Mouse (Mus musculus): Measurements from ENCODE around the gene Ate1. TPM values are rescaled to one million over a fixed set of nuclear protein-coding genes. Genes with fewer than 3 reads are reported as not detected.
"Not testable (repeated sequence)": the region's sequence is repeated elsewhere in the genome, so short reads cannot be mapped to it uniquely, and the experiment has no call there.

Ate1 gene
- total RNA-seq, 4 experiments from 2014 or later: 64.4 to 83.5 (median 67.3) TPM

DNA sequence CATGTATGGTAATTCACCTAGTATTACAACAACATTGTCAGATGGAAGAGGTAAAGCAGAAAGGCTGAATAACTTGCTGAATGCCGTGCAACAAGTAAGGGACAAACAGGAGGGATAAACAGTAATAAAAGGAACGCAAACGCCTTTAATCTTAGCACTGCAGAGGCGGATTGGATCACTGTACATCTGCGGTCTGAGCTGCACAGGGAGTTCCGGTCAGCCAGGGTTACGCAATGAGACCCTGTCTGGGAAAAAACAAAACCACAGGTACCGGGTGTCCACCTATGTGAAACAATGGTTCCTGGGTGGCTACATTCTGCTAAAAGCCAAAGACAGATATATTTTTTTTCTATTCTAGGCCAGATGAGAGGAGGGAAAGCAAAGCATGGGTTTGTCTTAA is 3.3 kb upstream of the Ate1 start:
- no peak for DNase-seq (ENCODE audit: low spot score in 2 of 2)

DNA sequence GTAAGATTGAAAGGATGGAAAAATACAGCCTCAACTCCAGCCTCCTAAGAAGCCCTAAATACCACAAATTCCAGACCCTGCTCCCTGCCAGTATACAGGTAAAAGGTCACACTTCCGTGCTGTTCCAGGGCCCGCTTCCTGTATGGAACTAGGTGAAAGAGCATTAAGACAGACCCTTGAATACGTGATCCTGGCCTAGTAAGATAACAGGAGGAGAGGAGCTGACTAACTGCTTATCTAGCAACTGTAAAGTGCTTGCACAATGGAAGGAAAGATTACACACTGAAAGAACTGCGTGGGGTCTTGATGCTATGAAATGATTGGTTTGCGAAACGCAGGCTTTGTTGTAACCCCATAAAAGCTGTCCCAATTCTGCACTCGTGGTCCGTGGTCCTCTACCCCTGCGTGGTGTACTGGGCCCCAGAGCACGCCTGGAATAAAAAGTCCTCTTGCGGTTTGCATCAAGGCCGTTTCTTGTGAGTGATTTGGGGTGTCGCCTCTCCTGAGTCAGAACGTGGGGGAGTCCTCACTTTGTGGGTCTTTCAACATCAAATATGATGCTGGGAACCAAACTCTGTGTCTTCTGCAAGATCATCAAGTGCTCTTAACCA is 748 bp upstream of the Ate1 start:
- DNase-seq (ENCODE audit: low spot score in 2 of 2): no peak

DNA sequence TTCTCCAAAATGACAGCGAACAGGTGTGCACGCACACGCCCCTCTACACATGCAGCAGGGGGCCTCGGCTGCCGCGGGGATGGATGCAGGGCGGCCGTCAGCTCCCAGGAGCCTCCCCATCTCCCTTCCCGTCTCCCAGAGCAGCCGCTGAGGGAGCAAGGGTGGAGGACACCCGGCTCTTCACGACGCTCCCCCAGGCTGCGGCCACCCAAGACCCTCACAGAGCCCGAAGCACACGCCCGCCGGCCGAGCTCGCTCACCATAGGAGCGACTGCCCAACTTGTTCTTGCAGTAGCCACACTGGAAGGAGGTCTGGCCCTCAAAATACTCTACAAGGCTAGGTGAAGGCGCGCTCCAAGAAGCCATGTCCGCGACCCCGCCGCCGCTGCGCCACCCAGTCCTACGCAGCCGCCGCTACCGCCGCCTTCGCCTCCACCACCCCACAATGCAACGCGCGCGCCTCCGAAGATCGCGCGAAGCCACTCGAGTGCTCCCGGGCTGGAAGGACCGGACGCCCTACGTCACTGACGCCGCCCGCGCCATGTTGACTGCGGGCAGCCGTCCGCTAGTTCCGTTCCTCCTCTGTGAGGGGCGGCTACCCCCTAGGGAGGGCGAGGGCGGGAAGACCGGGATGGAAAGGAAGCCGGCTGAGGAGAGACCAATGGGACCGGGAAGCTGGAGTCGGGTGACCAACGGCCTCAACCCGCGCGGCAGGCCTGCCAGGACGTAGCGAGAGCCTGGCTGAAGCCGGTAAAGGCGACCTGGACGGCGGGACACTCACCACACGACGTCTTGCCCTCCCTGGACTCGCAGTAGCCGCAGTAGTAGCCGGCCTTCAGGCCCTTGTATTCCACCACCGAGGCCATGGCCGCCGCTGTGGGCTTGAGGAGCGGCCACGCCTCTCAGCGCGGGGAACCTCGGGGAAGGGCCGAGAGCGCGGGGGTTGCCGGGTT is 797 bp downstream of the Ate1 start:
- peak; percentile 94 to 96 for DNase-seq (ENCODE audit: low spot score in 2 of 2)

DNA sequence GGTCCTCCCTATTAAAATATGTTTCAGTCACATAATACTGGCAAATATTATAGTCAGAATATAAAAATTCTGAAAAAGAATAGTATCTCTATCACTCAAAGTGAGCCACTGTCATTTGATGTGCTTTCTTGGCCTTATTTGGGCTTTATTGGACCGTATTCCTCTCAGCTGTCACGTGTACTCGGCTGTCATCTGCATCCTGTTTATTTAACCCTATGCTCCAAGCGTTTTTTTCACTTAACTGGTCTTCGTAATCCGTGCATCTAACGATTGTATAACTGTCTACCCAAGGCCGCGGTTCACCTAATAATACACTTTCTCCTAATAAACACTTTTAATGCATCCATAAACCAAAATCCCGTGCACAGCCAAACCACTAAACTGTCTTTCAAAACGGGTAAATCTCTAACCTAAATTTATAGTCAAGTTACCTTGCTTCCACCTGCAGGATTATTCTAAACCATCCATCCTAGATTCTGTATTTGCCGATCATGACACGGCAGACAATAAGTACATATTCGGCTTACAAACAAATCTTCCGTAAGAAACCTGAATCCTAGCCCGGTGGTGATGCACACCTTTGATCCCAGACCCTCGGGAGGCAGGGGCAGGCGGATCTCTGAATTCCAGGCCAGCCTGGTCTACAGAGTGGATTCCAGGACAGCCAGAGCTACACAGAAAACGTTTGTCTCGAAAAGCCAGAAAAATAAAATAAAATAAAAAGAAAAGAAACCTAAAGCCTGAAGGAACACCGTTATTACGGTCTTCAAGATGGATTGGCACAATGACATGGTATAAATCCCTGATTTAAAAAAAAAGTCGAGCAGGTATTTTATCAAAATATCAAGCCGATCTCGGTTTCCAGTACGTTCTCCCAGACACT is 1.7 kb downstream of the Ate1 start:
- DNase-seq (ENCODE audit: low spot score in 2 of 2): no peak

DNA sequence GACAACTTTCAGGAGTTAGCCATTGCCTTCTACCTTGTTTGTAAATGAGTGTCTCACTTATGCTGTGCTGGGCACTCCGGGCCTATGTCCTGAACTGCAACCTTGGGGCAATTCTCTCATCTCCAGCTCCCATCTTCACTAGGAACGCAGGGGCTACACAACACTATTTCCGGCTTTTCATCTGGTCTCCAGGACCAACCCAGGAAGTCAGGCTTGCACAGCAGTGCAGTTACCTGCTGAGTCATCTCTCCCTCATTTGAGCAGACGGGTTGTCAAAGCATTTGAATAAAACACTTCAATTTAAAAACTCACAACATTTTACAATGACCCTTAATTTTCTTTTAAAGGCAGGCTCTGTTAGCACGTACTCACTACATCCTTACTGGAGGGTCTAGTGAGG is 9.9 kb downstream of the Ate1 start:
- DNase-seq (ENCODE audit: low spot score in 2 of 2): no peak

DNA sequence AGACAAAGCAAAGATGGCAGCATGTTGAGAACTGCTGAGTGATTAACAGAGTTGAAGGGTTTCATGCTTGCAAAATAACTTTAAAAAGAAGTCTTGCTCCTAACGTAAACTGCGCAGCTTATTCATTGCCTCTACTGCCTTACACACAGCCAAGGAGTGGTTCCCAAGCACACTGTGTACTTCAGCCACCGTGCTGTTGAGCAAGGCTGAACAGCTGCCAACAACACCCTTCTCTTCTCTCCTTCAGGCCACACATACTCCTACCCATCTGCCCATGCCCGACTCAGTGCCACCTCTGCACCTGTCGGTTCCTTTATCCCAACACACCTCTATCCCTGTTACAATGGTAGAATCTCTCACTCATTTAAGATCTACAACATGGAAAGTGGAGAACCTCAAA is 17.2 kb downstream of the Ate1 start:
- no peak for DNase-seq (ENCODE audit: low spot score in 2 of 2)

DNA sequence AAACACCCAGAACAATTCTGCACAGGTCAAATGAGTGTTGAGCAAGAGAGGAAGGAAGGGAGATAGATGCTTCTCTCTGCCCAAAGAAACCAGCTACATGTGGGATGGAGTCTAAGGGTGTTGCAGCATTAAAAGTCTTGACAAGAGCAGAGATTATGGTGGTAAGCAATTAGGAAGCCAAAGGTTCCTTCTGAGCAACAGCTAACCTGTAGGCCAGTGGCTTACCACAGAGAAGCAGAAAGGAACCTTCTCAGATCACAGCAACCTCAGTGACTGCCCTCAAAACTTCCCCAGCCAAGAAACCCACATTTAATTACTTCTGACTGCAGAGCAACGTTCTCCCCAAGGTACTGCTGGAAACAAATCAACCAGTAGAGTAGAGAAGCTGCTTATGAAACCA is 18.7 kb downstream of the Ate1 start:
- DNase-seq (ENCODE audit: low spot score in 2 of 2): no peak

DNA sequence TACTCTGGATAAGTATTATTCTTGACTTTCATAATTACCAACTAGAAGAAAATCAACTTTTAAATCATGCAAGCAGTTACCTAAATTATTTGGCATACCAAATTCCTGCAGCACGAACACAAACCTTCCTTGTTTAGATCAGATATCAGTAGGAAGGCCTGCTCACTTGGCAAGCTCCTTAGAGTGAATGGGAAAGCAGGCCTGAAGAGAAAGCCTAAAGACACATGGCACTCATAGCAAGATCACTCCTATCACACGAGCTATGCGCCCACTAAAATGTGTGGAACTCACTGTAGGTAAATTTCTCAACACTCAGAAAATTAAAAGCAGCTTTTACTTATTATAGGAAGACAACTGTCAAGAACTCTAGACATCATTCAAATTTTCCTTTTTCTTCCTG is 26.8 kb downstream of the Ate1 start:
- no peak for DNase-seq (ENCODE audit: low spot score in 2 of 2)

DNA sequence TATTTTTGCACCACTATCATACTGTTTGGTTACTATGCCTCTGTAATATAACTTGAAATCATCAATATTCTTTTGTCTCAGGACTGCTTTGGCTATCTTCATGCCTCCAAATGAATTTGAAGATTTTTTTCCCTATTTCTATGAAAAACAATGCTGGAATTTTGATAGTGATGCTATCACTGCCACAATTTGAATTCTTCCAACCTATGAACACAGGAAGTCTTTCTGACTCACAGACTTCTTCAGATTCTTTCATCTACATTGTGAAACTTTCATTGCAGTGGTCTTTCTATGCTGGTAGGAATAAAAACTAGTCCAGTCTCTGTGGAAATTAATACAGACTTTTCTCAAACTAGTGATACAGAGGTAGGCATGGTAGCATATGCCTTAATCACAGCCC is 28.1 kb downstream of the Ate1 start:
- no peak for DNase-seq (ENCODE audit: low spot score in 2 of 2)

DNA sequence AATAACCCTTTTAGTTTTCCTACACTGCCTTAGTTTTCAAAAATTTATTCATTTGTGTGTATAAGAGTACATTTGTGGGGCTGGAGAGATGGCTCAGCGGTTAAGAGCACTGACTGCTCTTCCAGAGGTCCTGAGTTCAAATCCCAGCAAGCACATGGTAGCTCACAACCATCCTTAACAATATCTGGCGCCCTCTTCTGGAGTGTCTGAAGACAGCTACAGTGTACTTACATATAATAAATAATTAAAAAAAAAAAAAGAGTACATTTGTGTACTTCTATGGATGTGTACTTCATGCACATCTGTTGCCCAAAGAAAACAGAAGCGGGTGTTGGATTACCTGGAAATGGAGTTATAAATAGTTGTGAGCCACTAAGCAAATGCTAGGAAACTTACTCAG is 41.2 kb downstream of the Ate1 start:
- not testable (repeated sequence) for DNase-seq (ENCODE audit: low spot score in 2 of 2)

DNA sequence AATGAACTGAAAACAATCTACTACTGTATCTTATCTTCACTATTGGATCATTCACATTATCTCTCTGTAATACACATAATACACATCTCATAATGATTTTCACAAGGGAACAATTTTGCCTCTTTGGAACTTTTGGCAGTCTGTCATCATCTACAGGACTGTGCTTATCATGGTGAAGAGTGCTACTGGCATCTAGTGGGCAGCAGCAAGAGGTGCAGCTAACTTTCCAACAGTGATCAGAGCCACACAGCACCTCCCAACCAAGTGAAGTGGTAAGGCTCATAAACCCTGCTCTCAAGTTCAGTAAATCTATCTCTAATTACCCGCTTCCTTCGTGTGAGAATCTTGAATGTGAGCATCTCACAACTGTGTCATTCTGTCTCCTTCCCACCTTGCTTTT is 44.2 kb downstream of the Ate1 start:
- DNase-seq (ENCODE audit: low spot score in 2 of 2): peak in 1 of 2 experiments; percentile 21

DNA sequence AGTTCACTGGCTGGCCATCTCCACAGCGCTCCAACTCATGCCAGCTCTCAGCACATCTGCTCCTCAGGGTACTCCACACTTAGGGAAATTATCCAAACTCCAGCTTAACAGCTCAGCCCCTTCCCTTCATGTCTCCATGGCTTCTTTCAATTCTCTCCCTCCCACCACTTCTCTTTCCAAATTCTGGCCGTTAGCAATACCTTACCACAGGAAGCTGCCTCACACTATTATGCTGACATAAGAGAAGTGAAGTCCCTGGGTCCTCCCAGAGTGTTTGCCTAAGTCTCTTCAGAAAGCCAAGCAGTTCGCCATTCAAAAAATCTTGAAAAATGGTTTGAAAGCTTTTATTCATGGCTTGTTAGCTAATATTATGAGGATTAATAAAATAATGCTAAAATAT is 46.3 kb downstream of the Ate1 start:
- DNase-seq (ENCODE audit: low spot score in 2 of 2): no peak

DNA sequence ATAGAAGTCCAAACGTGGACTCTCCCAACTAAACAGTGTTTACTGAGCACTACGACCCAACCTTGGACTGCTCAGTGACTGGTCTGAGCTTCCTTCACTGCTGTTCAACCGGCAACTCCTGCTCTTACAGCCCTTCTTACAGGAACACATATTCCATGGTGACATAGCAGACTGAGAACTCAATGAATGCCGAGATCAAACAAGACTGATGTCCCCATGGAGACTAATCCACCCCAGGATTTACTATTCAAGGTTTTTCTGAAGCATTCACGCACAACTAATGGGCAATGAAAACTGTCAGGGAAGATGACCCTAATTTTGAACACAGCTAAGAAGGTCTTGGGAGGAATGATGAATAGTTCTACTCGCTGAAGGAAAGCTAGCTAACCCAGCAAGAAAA is 47.5 kb downstream of the Ate1 start:
- no peak for DNase-seq (ENCODE audit: low spot score in 2 of 2)

DNA sequence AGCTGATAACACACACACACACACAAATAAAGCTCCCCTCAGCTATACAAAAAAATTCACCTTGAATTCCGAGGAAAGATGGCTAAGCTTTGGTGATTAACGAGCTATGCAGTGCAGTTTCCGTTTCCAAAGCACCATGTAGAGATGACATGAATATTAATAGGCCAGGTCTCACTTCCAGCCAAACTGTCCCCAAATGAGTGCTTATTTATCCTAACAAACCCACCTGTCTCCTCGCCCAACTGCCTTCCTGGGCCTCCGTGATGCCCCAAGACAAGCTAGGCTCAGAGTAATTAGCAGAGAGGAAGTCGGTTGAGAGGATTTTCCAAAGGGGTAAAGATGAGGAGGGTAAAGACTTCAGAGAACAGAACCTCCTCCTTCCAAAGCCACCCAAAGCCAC is 49.1 kb downstream of the Ate1 start:
- DNase-seq (ENCODE audit: low spot score in 2 of 2): no peak

DNA sequence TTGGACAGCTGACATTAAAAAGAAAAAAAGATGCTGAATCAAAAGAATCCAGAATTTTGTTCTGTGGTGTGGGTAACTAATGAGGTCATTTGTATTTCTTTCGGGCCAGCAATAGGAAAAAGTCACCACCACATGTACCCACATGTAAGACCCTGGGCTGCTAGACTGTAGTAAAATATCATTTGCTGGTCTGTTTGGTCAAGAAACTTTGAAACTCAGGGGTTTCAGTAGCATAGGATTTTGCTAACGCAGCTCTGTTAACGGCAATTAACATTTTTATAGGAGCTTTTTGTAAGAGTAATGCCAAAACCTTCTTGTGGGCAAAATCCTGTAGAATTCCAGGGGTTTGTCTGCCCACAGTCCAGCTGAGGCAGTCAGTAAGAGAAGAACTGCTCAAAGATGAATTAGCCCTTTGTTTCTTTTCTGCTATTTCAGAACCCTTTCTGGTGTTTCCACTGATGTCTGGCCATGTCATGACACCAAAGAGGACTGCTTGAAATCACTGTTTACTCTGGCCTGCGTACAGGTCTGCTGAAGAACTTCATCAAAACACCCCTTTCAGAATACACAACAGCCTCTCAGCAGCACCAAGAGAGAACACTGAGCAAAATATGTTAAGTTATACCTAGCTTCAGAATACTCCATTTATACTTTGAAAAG is 64.5 kb downstream of the Ate1 start:
- DNase-seq (ENCODE audit: low spot score in 2 of 2): no peak

DNA sequence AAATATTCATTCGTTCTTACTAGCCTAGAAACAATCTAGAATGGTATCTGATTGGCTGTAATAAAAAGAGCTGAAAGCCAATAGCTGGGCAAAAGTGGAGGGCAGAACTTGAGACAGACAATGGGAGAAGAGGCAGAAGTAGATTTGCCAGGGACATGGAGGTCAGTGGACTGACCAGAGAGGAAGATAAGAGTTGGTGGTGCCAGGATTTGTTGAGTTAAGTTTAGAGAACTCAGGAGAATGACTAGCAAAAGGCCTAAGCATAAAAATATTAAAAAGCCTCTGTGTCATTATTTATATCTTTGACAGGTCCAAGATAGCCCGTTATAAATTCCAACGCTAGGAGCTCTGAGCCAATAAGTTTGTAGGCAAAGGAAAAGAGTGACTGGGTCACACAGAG is 65.9 kb downstream of the Ate1 start:
- DNase-seq (ENCODE audit: low spot score in 2 of 2): no peak

DNA sequence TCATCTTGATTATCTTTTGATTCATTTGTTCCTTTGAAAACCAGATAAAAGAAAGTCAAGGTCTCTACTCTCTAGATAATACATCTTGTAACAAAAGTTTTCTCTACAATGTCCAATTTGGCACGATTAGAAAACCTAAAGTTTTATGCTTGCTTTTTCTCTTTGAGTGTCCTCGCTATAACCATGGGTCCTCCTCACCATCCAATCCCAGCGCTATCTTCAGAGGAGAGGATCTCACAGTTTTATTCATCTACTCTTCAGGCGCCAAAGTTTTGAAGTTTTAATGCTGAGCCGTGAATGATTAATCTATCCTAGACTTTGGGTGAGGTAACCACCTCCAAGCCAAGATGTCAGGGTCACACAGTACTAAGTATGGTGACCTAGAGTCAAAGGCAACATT is 84.4 kb downstream of the Ate1 start:
- DNase-seq (ENCODE audit: low spot score in 2 of 2): no peak

DNA sequence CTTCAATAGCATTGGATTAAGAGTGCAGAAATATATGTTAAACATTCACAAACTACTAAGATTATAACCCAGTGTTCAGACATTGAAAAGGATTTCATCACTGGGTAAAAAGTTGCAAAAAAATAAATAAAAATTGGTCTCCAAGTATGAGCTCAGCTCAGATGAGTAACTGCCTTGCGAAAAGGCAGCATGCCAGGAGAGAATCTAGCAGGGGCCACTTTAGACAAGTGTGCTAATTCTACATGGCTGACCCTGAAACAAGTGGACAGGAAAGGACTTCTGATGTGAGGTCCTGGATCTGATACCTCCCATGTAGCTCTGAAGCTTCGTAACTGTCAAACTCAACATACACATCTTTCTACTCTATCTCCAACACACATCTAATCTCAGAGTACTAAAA is 88.0 kb downstream of the Ate1 start:
- DNase-seq (ENCODE audit: low spot score in 2 of 2): no peak

DNA sequence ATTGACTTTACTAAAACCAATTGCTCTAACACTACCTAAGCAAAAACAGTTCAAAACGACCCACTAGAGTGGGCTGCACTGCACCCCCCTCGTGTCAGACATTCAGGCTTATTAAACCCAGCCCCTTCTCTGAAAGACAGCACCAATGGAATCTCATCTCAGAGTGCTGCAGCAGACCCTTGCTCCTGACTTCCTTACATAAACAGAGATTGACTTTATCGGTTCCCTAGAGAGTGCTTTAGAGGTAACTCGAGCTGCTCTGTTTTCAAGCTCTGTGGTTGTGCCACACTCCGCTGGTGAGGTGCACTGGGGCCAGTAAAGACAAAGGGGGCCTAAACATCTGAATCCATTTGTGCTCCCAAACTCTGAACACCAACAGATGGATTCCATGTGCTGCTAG is 93.6 kb downstream of the Ate1 start:
- DNase-seq (ENCODE audit: low spot score in 2 of 2): no peak

DNA sequence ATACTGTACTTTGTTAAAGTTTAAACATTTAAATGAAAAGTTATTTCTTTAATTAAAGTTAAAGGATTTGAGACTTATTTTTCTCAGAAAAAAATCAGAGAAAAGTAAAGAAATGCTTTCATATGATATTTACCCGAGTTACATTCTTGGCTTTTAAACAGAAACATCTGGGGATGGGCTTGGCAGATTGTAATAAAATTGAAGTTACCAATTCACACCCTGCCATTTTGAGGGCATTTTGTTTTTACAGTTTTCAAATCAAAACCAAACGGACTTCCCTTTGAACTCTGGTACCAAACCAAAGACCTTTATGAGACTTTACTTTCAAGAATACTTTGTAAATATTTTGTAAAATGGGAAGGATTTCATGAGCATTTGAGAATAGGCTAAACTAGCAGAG is 94.2 kb downstream of the Ate1 start:
- no peak for DNase-seq (ENCODE audit: low spot score in 2 of 2)

DNA sequence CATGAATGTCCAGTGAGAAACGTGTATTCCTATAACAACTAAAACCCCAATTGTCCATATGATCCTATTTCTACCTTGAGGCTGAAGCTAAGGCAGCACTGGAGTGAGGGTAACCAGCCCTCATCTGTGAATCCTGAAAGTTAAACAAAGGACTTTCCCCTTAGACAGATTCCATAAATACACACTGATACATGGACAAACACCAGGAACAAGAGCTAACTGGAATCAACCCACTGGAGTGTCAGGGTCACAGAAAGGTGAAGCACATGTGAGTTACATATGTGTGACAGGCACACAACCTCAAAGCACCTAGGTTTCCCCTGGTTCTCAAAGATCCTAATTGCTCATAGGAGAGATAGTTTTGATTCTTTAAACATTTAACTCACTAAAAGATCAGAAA is 100.2 kb downstream of the Ate1 start:
- no peak for DNase-seq (ENCODE audit: low spot score in 2 of 2)

DNA sequence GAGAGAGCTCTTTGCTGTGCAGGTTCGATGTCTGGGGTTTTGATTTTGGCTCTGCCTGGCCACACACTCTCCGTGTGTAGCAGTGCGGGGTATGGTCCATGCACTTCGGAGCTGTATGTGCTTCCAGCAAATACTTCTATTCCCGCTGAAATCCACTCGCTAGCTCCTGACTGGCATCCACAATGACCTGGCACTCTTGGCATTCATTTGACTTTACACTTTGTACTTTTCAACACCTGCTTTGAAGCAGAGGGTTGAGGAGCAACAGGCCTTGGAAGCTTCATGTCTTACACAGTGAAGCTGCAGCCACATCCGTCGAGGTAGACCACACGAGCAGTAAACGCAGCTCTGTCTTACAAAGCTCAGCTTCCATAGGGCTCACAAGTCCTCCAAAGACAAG is 112.5 kb downstream of the Ate1 start:
- DNase-seq (ENCODE audit: low spot score in 2 of 2): no peak
